Mouse (Mus musculus) heart, postnatal 0 days (tissue): ENCODE data around the gene Ifna2. TPM values are rescaled to one million over a fixed set of nuclear protein-coding genes. Genes with fewer than 3 reads are reported as not detected.

Experiments
- ATAC-seq: fragments of 200-750 bp; cut with Nextera tagmentation; 2 replicates; pipeline ENCODE4 v1.8.0; 2017; ENCODE audit warnings: low read depth, moderate number of reproducible peaks, moderate library complexity; ENCODE audit not compliant: insufficient read depth
- DNase-seq: peaks from one replicate; pipeline ENCODE4 v3.0.0-alpha.2; 2016; ENCODE audit warnings: low spot score
- H3K27ac ChIP-seq: fragments of 300-500 bp; sonication (generic); 2 replicates; pipeline ENCODE4 v1.5.1; 2014; ENCODE audit warnings: low read depth, mild to moderate bottlenecking
- H3K27me3 ChIP-seq: fragments of 300-500 bp; sonication (generic); 2 replicates; pipeline ENCODE4 v1.6.1; 2014; ENCODE audit warnings: low read length, mixed read lengths; ENCODE audit not compliant: control insufficient read depth, insufficient read depth
- H3K36me3 ChIP-seq: fragments of 300-500 bp; sonication (generic); replicated peaks from 2 replicates; pipeline ENCODE4 v1.6.1; 2014; ENCODE audit warnings: low read length, mixed read lengths; ENCODE audit not compliant: control insufficient read depth, insufficient read depth
- H3K4me1 ChIP-seq: fragments of 300-500 bp; sonication (generic); 2 replicates; pipeline ENCODE4 v1.6.1; 2014; ENCODE audit warnings: antibody characterized with exemption; ENCODE audit not compliant: control insufficient read depth, insufficient read depth
- H3K4me2 ChIP-seq: fragments of 300-500 bp; sonication (generic); 2 replicates; pipeline ENCODE4 v1.6.1; 2014; ENCODE audit warnings: low read depth, mild to moderate bottlenecking, low read length, moderate library complexity
- H3K4me3 ChIP-seq: fragments of 300-500 bp; sonication (generic); 2 replicates; pipeline ENCODE4 v1.5.1; 2014; ENCODE audit warnings: low read depth, low read length
- H3K9ac ChIP-seq: fragments of 300-500 bp; sonication (generic); replicated peaks from 2 replicates; pipeline ENCODE4 v1.6.1; 2014; ENCODE audit warnings: low read depth, low read length, mixed read lengths
- H3K9me3 ChIP-seq: fragments of 300-500 bp; sonication (generic); replicated peaks from 2 replicates; pipeline ENCODE4 v1.6.1; 2016; ENCODE audit warnings: low read length; ENCODE audit not compliant: control insufficient read depth
- CTCF ChIP-seq: IDR thresholded peaks from 2 replicates; pipeline ENCODE4 v1.5.1; 2016; ENCODE audit warnings: antibody characterized with exemption, control low read depth, low read depth
- EP300 ChIP-seq: IDR thresholded peaks from 2 replicates; pipeline ENCODE4 v1.6.1; 2016; ENCODE audit warnings: antibody characterized with exemption, low read depth
- WGBS: fragments of 180-500 bp; shearing (Covaris S2); extraction: QIAGEN DNeasy Blood & Tissue Kit; methylation state at CpG from one replicate; pipeline ENCODE4 v1.1.7; 2014; 5-methylcytosine and 5-hydroxymethylcytosine counted together
- polyA plus RNA-seq: library from polyadenylated mRNA; unstranded; fragments of >200 nt; fragmentation: Nextera tagmentation; extraction: Ambion mirVana; gene quantifications from 2 replicates; pipeline ENCODE4 v1.2.1, GENCODE M21; 2015
- total RNA-seq: library from RNA; depleted of rRNA; stranded (reverse); fragments of >200 nt; gene quantifications from 2 replicates; pipeline ENCODE4 v1.2.3, GENCODE M21; 2014; ENCODE audit warnings: low replicate concordance

The Ifna2 gene
- total and polyA plus RNA-seq, 2 experiments from 2014 or later, result not detected

GRCm38 (mm10) chr4:88698781-88699180 lies 15.1 kb upstream of the Ifna2 start:
- Histone ChIP-seq H3K4me1 (no peaks in the 10 kb centered on the region), H3K36me3 (no peaks in the 10 kb centered on the region), H3K9ac (no peak overlapping the region), H3K27me3 (no peaks in the 10 kb centered on the region), H3K4me2 (no peak overlapping the region), H3K4me3 (no peak overlapping the region), H3K27ac (no peak overlapping the region), H3K9me3 (no peaks in the 10 kb centered on the region)
- WGBS, result 80% methylated on average over 5 of the region's 5 CpGs
- ATAC-seq (no peak), DNase-seq (no peak)
- TF ChIP-seq CTCF (no peak), EP300 (no peak)

- Histone ChIP-seq H3K27ac (no peak overlapping the region), H3K9ac (no peak overlapping the region), H3K36me3 (no peaks in the 10 kb centered on the region), H3K4me2 (no peak overlapping the region), H3K9me3 (no peaks in the 10 kb centered on the region), H3K27me3 (no peaks in the 10 kb centered on the region), H3K4me3 (no peak overlapping the region), H3K4me1 (no peaks in the 10 kb centered on the region)
- no peak for DNase-seq
- no peak for TF ChIP-seq CTCF
- no peak for TF ChIP-seq EP300
- WGBS, result 72% methylated on average over 4 of the region's 4 CpGs
- ATAC-seq, result no peak
These were observed 14.0 kb upstream of the Ifna2 start for GRCm38 (mm10) chr4:88697753-88698152.

- DNase-seq (no peak), ATAC-seq (no peak)
- no peaks in the 10 kb centered on the region for H3K4me1 ChIP-seq
- 59% methylated on average over 6 of the region's 6 CpGs for WGBS
- no peaks in the 10 kb centered on the region for H3K36me3 ChIP-seq
- no peak for TF ChIP-seq CTCF
- TF ChIP-seq EP300, result no peak
- H3K27me3 ChIP-seq, result no peaks in the 10 kb centered on the region
- no peak overlapping the region for H3K4me3 ChIP-seq
- H3K9me3 ChIP-seq, result no peaks in the 10 kb centered on the region
- H3K9ac ChIP-seq, result no peak overlapping the region
- H3K4me2 ChIP-seq, result no peak overlapping the region
- H3K27ac ChIP-seq, result no peak overlapping the region
These were observed 13.4 kb upstream of the Ifna2 start for GRCm38 (mm10) chr4:88697108-88697507.

GRCm38 (mm10) chr4:88696237-88696884 lies 12.6 kb upstream of the Ifna2 start:
- DNase-seq, result peak; percentile 76
- Histone ChIP-seq H3K4me1 (no peaks in the 10 kb centered on the region), H3K4me2 (no peak overlapping the region), H3K27ac (no peak overlapping the region), H3K27me3 (no peaks in the 10 kb centered on the region), H3K9me3 (no peaks in the 10 kb centered on the region), H3K4me3 (no peak overlapping the region), H3K36me3 (no peaks in the 10 kb centered on the region), H3K9ac (no peak overlapping the region)
- WGBS, result 25% methylated on average over 3 of the region's 3 CpGs
- TF ChIP-seq EP300 (no peak), CTCF (peak; percentile 98)
- peak; percentile 69 for ATAC-seq

GRCm38 (mm10) chr4:88693392-88693791 lies 9.7 kb upstream of the Ifna2 start:
- TF ChIP-seq EP300 (no peak), CTCF (no peak)
- H3K4me2 ChIP-seq, result no peak overlapping the region
- 67% methylated on average over 2 of the region's 2 CpGs for WGBS
- ATAC-seq (no peak), DNase-seq (no peak)
- no peak overlapping the region for H3K27ac ChIP-seq
- no peaks in the 10 kb centered on the region for H3K36me3 ChIP-seq
- no peaks in the 10 kb centered on the region for H3K9me3 ChIP-seq
- H3K27me3 ChIP-seq, result no peaks in the 10 kb centered on the region
- H3K4me1 ChIP-seq, result no peaks in the 10 kb centered on the region
- no peak overlapping the region for H3K4me3 ChIP-seq
- no peak overlapping the region for H3K9ac ChIP-seq

- no peak overlapping the region for H3K4me2 ChIP-seq
- 51% methylated on average over 1 of the region's 1 CpGs for WGBS
- H3K27me3 ChIP-seq, result no peaks in the 10 kb centered on the region
- TF ChIP-seq EP300 (no peak), CTCF (no peak)
- no peak overlapping the region for H3K27ac ChIP-seq
- ATAC-seq (no peak), DNase-seq (no peak)
- H3K4me3 ChIP-seq, result no peak overlapping the region
- no peaks in the 10 kb centered on the region for H3K36me3 ChIP-seq
- no peak overlapping the region for H3K9ac ChIP-seq
- no peaks in the 10 kb centered on the region for H3K4me1 ChIP-seq
- no peaks in the 10 kb centered on the region for H3K9me3 ChIP-seq
These were observed 8.8 kb upstream of the Ifna2 start for GRCm38 (mm10) chr4:88692537-88692936.
